Mouse (Mus musculus): Measurements from ENCODE around the gene Pdk1. TPM values are rescaled to one million over a fixed set of nuclear protein-coding genes. Genes with fewer than 3 reads are reported as not detected.

The Pdk1 gene
- total and polyA plus RNA-seq, 2 experiments from 2014 or later: 20.8 to 46.7 TPM

DNA sequence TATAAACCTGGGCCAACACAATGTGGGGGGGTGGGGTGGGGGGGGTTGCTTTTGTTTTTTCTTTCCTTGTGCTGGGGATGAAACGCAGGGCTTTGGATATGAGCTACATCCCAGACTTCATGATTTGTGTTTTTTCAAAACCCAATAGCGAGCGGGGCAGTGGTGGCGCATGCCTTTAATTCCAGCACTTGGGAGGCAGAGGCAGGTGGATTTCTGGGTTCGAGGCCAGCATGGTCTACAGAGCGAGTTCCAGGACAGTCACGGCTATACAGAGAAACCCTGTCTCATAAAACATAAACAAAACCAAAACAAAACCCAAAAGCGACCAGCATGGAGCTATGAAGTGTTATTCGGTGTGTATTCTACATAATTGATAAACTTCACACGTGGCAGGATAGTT is 883 bp upstream of the Pdk1 start:
- Histone ChIP-seq H3K4me1 (ENCODE audit: insufficient read depth) (peaks cover 6% of the 10 kb centered on the region; the same call in 1 of the 2 replicates), H3K9me3 (ENCODE audit: low read length) (no peaks in the 10 kb centered on the region), H3K27ac (ENCODE audit: low read depth, low read length) (no peak overlapping the region), H3K9ac (no peak overlapping the region), H3K36me3 (ENCODE audit: insufficient read depth) (no peaks in the 10 kb centered on the region), H3K4me3 (ENCODE audit: low read depth, low read length) (no peak overlapping the region), H3K27me3 (ENCODE audit: insufficient read depth, low read length) (no peaks in the 10 kb centered on the region), H3K4me2 (ENCODE audit: low read depth) (peak overlapping the region; percentile 84)
- ATAC-seq (no peak), DNase-seq (no peak)
- no peak for TF ChIP-seq CTCF (IDR thresholded peaks at IDR 0.05; ENCODE audit: low read depth)
- WGBS: 84% methylated on average over 10 of the region's 10 CpGs

DNA sequence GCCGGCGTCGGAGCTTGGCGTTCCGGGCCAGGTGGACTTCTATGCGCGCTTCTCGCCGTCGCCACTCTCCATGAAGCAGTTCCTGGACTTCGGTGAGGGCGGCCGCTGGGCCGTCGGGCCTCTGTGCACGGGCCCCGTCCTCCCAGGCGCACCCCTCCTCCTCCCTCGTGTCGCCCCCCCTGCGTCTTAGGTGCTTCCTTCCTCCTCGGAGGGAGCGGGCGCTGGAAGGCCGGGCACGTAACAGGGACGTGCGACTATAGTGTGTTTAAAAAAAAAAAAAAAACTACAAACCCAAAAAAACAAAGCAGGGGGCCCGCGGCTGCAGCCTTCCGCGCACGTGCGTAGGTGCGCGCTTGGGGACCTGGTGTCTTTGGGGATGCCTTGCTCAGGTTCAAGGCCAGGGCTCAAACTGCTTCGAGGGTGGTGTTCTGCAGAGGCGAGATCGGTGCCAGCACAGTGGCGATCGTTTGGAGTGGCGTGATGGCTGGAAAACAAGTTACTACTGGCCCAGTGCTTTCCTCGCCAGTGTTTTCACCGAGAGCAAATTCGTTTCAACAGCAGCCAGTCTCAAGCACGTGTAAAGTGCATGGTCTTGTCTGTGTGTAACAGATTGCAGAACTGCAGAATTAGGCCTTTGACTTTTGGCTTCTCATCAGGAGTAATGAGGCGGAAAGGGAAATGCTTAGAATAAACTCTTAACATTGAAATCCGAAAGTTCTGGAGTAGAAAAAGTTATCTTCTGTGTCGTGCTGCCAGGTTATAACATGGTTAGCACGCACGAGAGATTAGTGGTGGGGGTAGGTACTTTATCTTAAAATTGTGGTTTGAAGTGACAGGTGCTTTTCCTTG is 674 bp downstream of the Pdk1 start:
- DNase-seq: peak; percentile 28
- no peak; the same call in none of the 2 replicates for ATAC-seq
- TF ChIP-seq CTCF (IDR thresholded peaks at IDR 0.05; ENCODE audit: low read depth): no peak
- peak overlapping the region; percentile 84 for H3K4me2 ChIP-seq (ENCODE audit: low read depth)
- peak overlapping the region; percentile 76 for H3K9ac ChIP-seq
- H3K27me3 ChIP-seq (ENCODE audit: insufficient read depth, low read length): no peaks in the 10 kb centered on the region
- 0 out of 2 replicates have a peak, but pooled peaks cover 4% of the 10 kb centered on the region for H3K36me3 ChIP-seq (ENCODE audit: insufficient read depth)
- WGBS: 4% methylated on average over 46 of the region's 51 CpGs
- no peaks in the 10 kb centered on the region for H3K9me3 ChIP-seq (ENCODE audit: low read length)
- peaks cover 6% of the 10 kb centered on the region; the same call in 1 of the 2 replicates for H3K4me1 ChIP-seq (ENCODE audit: insufficient read depth)
- H3K4me3 ChIP-seq (ENCODE audit: low read depth, low read length): peak overlapping the region; percentile 83
- H3K27ac ChIP-seq (ENCODE audit: low read depth, low read length): peak overlapping the region; percentile 66; the same call in 1 of the 2 replicates

GRCm38 (mm10) chr2:71874422-71874821 is 1.4 kb downstream of the Pdk1 start:
- ATAC-seq: no peak
- H3K4me2 ChIP-seq (ENCODE audit: low read depth): no peak overlapping the region
- TF ChIP-seq CTCF (IDR thresholded peaks at IDR 0.05; ENCODE audit: low read depth): no peak
- peaks cover 6% of the 10 kb centered on the region; the same call in 1 of the 2 replicates for H3K4me1 ChIP-seq (ENCODE audit: insufficient read depth)
- H3K9ac ChIP-seq: no peak overlapping the region
- no peak overlapping the region for H3K4me3 ChIP-seq (ENCODE audit: low read depth, low read length)
- 0 out of 2 replicates have a peak, but pooled peaks cover 4% of the 10 kb centered on the region for H3K36me3 ChIP-seq (ENCODE audit: insufficient read depth)
- no peaks in the 10 kb centered on the region for H3K9me3 ChIP-seq (ENCODE audit: low read length)
- DNase-seq: no peak
- H3K27me3 ChIP-seq (ENCODE audit: insufficient read depth, low read length): no peaks in the 10 kb centered on the region
- no peak overlapping the region for H3K27ac ChIP-seq (ENCODE audit: low read depth, low read length)
- 80% methylated on average over 2 of the region's 2 CpGs for WGBS

GRCm38 (mm10) chr2:71874836-71875235 is 1.8 kb downstream of the Pdk1 start:
- no peak for ATAC-seq
- 54% methylated on average over 2 of the region's 2 CpGs for WGBS
- Histone ChIP-seq H3K9me3 (ENCODE audit: low read length) (no peaks in the 10 kb centered on the region), H3K36me3 (ENCODE audit: insufficient read depth) (0 out of 2 replicates have a peak, but pooled peaks cover 4% of the 10 kb centered on the region), H3K27ac (ENCODE audit: low read depth, low read length) (no peak overlapping the region), H3K4me2 (ENCODE audit: low read depth) (peak overlapping the region; percentile 19; the same call in 1 of the 2 replicates), H3K27me3 (ENCODE audit: insufficient read depth, low read length) (no peaks in the 10 kb centered on the region), H3K9ac (no peak overlapping the region), H3K4me3 (ENCODE audit: low read depth, low read length) (no peak overlapping the region), H3K4me1 (ENCODE audit: insufficient read depth) (peaks cover 6% of the 10 kb centered on the region; the same call in 1 of the 2 replicates)
- no peak for DNase-seq
- no peak for TF ChIP-seq CTCF (IDR thresholded peaks at IDR 0.05; ENCODE audit: low read depth)

- WGBS: 96% methylated on average over 4 of the region's 4 CpGs
- H3K4me3 ChIP-seq (ENCODE audit: low read depth, low read length): no peak overlapping the region
These were observed 4.8 kb downstream of the Pdk1 start for GRCm38 (mm10) chr2:71877865-71878264.

GRCm38 (mm10) chr2:71878441-71878840 is 5.4 kb downstream of the Pdk1 start:
- no peak for TF ChIP-seq CTCF (IDR thresholded peaks at IDR 0.05; ENCODE audit: low read depth)
- Histone ChIP-seq H3K27ac (ENCODE audit: low read depth, low read length) (no peak overlapping the region), H3K27me3 (ENCODE audit: insufficient read depth, low read length) (no peaks in the 10 kb centered on the region), H3K4me2 (ENCODE audit: low read depth) (no peak overlapping the region), H3K4me1 (ENCODE audit: insufficient read depth) (peaks cover 6% of the 10 kb centered on the region; the same call in 1 of the 2 replicates), H3K36me3 (ENCODE audit: insufficient read depth) (peaks cover 11% of the 10 kb centered on the region; the same call in 1 of the 2 replicates), H3K9ac (no peak overlapping the region), H3K9me3 (ENCODE audit: low read length) (no peaks in the 10 kb centered on the region), H3K4me3 (ENCODE audit: low read depth, low read length) (no peak overlapping the region)
- no peak for DNase-seq
- WGBS: 73% methylated on average over 2 of the region's 2 CpGs
- no peak for ATAC-seq

More at GRCm38 (mm10) chr2:71877865-71878264, 4.8 kb downstream of the Pdk1 start:
- Histone ChIP-seq H3K9ac (no peak overlapping the region), H3K36me3 (ENCODE audit: insufficient read depth) (peaks cover 11% of the 10 kb centered on the region; the same call in 1 of the 2 replicates), H3K27ac (ENCODE audit: low read depth, low read length) (no peak overlapping the region), H3K9me3 (ENCODE audit: low read length) (no peaks in the 10 kb centered on the region), H3K27me3 (ENCODE audit: insufficient read depth, low read length) (no peaks in the 10 kb centered on the region), H3K4me1 (ENCODE audit: insufficient read depth) (peaks cover 6% of the 10 kb centered on the region; the same call in 1 of the 2 replicates), H3K4me2 (ENCODE audit: low read depth) (no peak overlapping the region)
- ATAC-seq (no peak), DNase-seq (no peak)
- no peak for TF ChIP-seq CTCF (IDR thresholded peaks at IDR 0.05; ENCODE audit: low read depth)

- Histone ChIP-seq H3K4me2 (ENCODE audit: low read depth) (no peak overlapping the region), H3K4me1 (ENCODE audit: insufficient read depth) (peaks cover 6% of the 10 kb centered on the region; the same call in 1 of the 2 replicates), H3K27me3 (ENCODE audit: insufficient read depth, low read length) (no peaks in the 10 kb centered on the region), H3K36me3 (ENCODE audit: insufficient read depth) (peaks cover 11% of the 10 kb centered on the region; the same call in 1 of the 2 replicates), H3K9ac (no peak overlapping the region), H3K27ac (ENCODE audit: low read depth, low read length) (no peak overlapping the region), H3K4me3 (ENCODE audit: low read depth, low read length) (no peak overlapping the region), H3K9me3 (ENCODE audit: low read length) (no peaks in the 10 kb centered on the region)
- no peak for ATAC-seq
- TF ChIP-seq CTCF (IDR thresholded peaks at IDR 0.05; ENCODE audit: low read depth): no peak
- no peak for DNase-seq
These were observed 5.9 kb downstream of the Pdk1 start for GRCm38 (mm10) chr2:71878943-71879342.

All from forebrain, postnatal 0 days (tissue).